Mouse (Mus musculus) gonadal fat pad, adult 2 months (tissue): ENCODE measurements around the gene Syk. TPM values are rescaled to one million over a fixed set of nuclear protein-coding genes. Genes with fewer than 3 reads are reported as not detected.

ENCODE experiments used
- polyA plus RNA-seq: library from polyadenylated mRNA; depleted of rRNA; stranded (reverse); fragments of >200 nt; gene quantifications from 2 replicates; pipeline ENCODE4 v1.2.3, GENCODE M21; 2012; rRNA removed

Syk gene
- polyA plus RNA-seq, 1 experiment: 23.1 TPM

Other genes starting within 250 kb of the Syk start
- gene Diras2, start 51.9 kb upstream of the Syk start, polyA plus RNA-seq: 1.1 and 1.3 TPM in 2 replicates